Mouse (Mus musculus) midbrain, embryonic 14.5 days (tissue): ENCODE measurements around the gene Lpin1. TPM values are rescaled to one million over a fixed set of nuclear protein-coding genes. Genes with fewer than 3 reads are reported as not detected.

ENCODE experiments used
- ATAC-seq: fragments of 200-750 bp; cut with Nextera tagmentation; 2 replicates; pipeline ENCODE4 v1.8.0; 2017; ENCODE audit warnings: moderate number of reproducible peaks, moderate library complexity; ENCODE audit not compliant: low FRiP score, low TSS enrichment
- DNase-seq: peaks from one replicate; pipeline ENCODE4 v3.0.0-alpha.2; 2015
- H3K27ac ChIP-seq: fragments of 300-500 bp; sonication (generic); replicated peaks from 2 replicates; pipeline ENCODE4 v1.5.1; 2014; ENCODE audit warnings: mild to moderate bottlenecking, low read depth, low read length, moderate library complexity
- H3K27me3 ChIP-seq: fragments of 300-500 bp; sonication (generic); 2 replicates; pipeline ENCODE4 v1.6.1; 2014; ENCODE audit warnings: low read length, control low read depth, mixed read lengths; ENCODE audit not compliant: control insufficient read depth, insufficient read depth
- H3K36me3 ChIP-seq: fragments of 300-500 bp; sonication (generic); 2 replicates; pipeline ENCODE4 v1.6.1; 2014; ENCODE audit warnings: low read length, control low read depth; ENCODE audit not compliant: control insufficient read depth, insufficient read depth
- H3K4me1 ChIP-seq: fragments of 300-500 bp; sonication (generic); 2 replicates; pipeline ENCODE4 v1.6.1; 2014; ENCODE audit warnings: mild to moderate bottlenecking, antibody characterized with exemption, low read length, control low read depth; ENCODE audit not compliant: control insufficient read depth, insufficient read depth
- H3K4me2 ChIP-seq: fragments of 300-500 bp; sonication (generic); 2 replicates; pipeline ENCODE4 v1.6.1; 2014; ENCODE audit warnings: mild to moderate bottlenecking, low read length, moderate library complexity
- H3K4me3 ChIP-seq: fragments of 300-500 bp; sonication (generic); replicated peaks from 2 replicates; pipeline ENCODE4 v1.5.1; 2014; ENCODE audit warnings: low read depth, low read length
- H3K9ac ChIP-seq: fragments of 300-500 bp; sonication (generic); replicated peaks from 2 replicates; pipeline ENCODE4 v1.6.1; 2014; ENCODE audit warnings: mild to moderate bottlenecking, low read length, moderate library complexity
- H3K9me3 ChIP-seq: fragments of 300-500 bp; sonication (generic); 2 replicates; pipeline ENCODE4 v1.6.1; 2016; ENCODE audit warnings: low read length, control low read depth, mixed read lengths; ENCODE audit not compliant: control insufficient read depth
- WGBS: fragments of 180-500 bp; shearing (Covaris S2); extraction: QIAGEN DNeasy Blood & Tissue Kit; methylation state at CpG from one replicate; pipeline ENCODE4 v1.1.7; 2014; 5-methylcytosine and 5-hydroxymethylcytosine counted together
- polyA plus RNA-seq: library from polyadenylated mRNA; unstranded; fragments of >200 nt; fragmentation: Nextera tagmentation; extraction: Ambion mirVana; gene quantifications from 2 replicates; pipeline ENCODE4 v1.2.1, GENCODE M21; 2014

The Lpin1 gene
- polyA plus RNA-seq, 1 experiment from 2014 or later = 27.1 TPM

DNA sequence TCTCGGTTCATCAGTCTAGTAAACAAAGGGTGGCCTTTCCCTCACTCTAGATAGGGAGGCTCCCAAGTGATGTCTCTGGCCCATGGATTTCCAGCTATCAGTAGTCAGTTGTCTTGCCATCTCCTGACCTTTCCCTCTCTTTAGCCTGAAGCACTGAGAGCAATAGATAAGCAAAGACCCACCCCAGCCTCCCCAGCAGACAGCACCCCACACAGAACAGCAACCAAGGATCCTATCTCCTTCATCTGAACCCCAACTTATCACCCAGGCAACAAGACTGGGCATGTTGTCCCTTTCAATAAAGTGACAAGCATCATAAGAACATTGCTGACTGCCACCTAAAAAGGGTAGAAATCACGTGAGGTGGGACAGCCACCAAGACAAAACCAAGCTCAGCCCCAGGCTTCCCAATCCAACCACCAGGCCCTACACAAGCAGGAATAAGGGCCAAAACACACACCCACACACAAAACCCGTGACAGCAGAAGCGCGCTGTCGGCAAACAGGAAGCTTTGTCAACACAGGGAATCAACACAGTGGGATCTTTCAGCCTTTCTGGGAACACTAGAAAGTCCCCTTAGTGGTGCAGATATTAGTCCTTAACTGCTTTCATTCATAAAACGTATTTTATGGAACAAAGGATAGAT is 22.2 kb downstream of the Lpin1 start:
- H3K4me2 ChIP-seq = peak overlapping the region; percentile 63
- no peaks in the 10 kb centered on the region for H3K27me3 ChIP-seq
- peak overlapping the region; percentile 89 for H3K27ac ChIP-seq
- no peaks in the 10 kb centered on the region for H3K9me3 ChIP-seq
- peaks cover 50% of the 10 kb centered on the region for H3K4me1 ChIP-seq
- H3K36me3 ChIP-seq = no peaks in the 10 kb centered on the region
- peak overlapping the region; percentile 85 for H3K4me3 ChIP-seq
- DNase-seq (peak; percentile 47), ATAC-seq (no peak)
- WGBS = 12% methylated on average over 7 of the region's 7 CpGs
- H3K9ac ChIP-seq = peak overlapping the region; percentile 96

DNA sequence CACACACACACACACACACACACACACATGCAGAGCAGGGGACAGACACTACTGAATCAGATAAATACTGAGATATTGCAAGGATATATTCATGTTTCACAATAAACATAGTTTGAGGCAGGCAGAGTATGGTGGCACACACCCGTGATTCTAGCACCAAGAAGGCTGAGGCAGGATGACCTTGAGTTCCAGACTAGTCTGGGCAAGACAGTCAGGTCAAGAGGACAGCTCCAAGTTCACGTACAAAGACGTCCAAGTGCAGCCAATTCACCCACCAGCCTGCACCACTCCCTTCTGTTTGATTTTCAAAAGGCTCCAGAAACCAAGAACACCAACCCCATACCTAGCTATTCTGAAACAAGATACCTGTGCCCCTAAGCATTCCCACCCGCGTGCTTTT is 23.0 kb downstream of the Lpin1 start:
- DNase-seq = no peak
- Histone ChIP-seq H3K27ac (no peak overlapping the region), H3K36me3 (no peaks in the 10 kb centered on the region), H3K27me3 (no peaks in the 10 kb centered on the region), H3K9ac (peak overlapping the region; percentile 96), H3K4me1 (peaks cover 58% of the 10 kb centered on the region), H3K9me3 (no peaks in the 10 kb centered on the region), H3K4me3 (peak overlapping the region; percentile 85), H3K4me2 (peak overlapping the region; percentile 63)
- ATAC-seq = no peak
- 71% methylated on average over 5 of the region's 5 CpGs for WGBS

DNA sequence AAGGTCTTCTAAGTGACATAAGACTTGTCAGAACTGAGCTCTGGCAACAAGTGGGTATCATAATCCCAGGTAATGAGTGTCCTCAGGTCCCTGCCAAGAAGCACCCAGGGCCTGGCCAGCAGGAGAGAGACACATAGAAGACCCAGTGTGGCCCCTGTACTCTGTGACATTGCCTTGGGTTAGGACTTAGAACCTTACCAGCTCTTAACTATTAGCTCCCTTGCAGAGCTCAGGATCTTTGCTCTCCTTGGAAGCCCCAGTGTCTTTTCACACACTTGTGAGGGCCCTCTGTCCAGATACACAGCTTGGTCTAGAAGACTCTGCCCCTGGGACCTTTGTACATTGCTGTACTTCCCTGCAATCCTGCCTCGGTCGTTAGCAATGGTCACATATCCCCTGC is 23.7 kb downstream of the Lpin1 start:
- H3K4me3 ChIP-seq = no peak overlapping the region
- H3K9ac ChIP-seq = peak overlapping the region; percentile 14; the same call in 1 of the 2 replicates
- WGBS = 72% methylated on average over 2 of the region's 2 CpGs
- H3K27me3 ChIP-seq = no peaks in the 10 kb centered on the region
- DNase-seq = no peak
- H3K9me3 ChIP-seq = no peaks in the 10 kb centered on the region
- H3K4me1 ChIP-seq = peaks cover 56% of the 10 kb centered on the region
- H3K36me3 ChIP-seq = no peaks in the 10 kb centered on the region
- no peak for ATAC-seq
- peak overlapping the region; percentile 63 for H3K4me2 ChIP-seq
- H3K27ac ChIP-seq = no peak overlapping the region

DNA sequence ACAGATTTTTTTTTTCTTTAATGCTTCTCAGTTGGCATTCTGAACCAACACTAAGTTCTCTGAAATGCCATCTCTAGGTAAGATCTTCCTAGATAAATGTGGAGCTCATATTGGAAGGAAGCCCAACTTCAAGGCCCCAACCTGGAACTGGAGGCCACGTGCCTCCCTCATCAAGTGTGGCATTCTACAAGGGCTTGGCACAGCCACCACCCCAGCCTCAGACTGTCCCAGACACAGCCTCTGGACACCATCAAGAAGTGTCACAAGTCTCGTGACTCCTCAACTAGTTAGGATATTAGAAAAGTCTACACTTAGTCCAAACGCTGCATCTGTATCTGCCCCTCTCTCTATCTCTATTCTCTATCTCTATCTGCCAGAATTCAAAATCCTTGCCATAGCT is 25.8 kb downstream of the Lpin1 start:
- Histone ChIP-seq H3K4me1 (peaks cover 45% of the 10 kb centered on the region), H3K36me3 (peaks cover 4% of the 10 kb centered on the region), H3K4me2 (no peak overlapping the region), H3K27me3 (no peaks in the 10 kb centered on the region), H3K27ac (no peak overlapping the region), H3K9ac (no peak overlapping the region), H3K4me3 (no peak overlapping the region), H3K9me3 (no peaks in the 10 kb centered on the region)
- DNase-seq = no peak
- 88% methylated on average over 3 of the region's 3 CpGs for WGBS
- no peak for ATAC-seq

- Histone ChIP-seq H3K27me3 (no peaks in the 10 kb centered on the region), H3K36me3 (peaks cover 12% of the 10 kb centered on the region), H3K4me2 (0 out of 2 replicates have a peak overlapping the region, but pooled peaks have one; percentile 4), H3K4me3 (no peak overlapping the region), H3K27ac (no peak overlapping the region), H3K9me3 (no peaks in the 10 kb centered on the region), H3K4me1 (peaks cover 43% of the 10 kb centered on the region), H3K9ac (no peak overlapping the region)
- ATAC-seq = no peak
- WGBS = 21% methylated on average over 14 of the region's 14 CpGs
- DNase-seq = peak; percentile 46
These were observed 26.6 kb downstream of the Lpin1 start for GRCm38 (mm10) chr12:16584035-16584682.

DNA sequence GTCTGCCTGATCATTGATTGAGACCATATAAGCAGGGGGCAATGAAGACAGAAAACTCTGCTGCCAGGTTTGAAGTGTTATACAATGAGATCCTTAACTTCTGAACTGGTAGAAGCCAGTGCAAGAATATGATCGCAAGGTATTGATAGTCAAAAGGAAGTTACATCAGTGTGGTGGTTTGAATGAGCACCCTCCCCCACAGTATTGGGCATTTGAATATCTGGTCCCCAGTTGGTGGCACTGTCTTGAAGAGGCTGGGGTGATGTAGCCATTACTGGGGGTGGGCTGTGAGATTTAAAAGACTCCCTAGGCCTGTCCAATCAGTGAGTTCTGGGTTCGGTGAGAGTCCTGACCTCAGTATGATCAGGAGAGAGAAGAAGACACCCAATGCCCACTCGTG is 27.5 kb downstream of the Lpin1 start:
- no peak for ATAC-seq
- Histone ChIP-seq H3K36me3 (peaks cover 21% of the 10 kb centered on the region), H3K9me3 (no peaks in the 10 kb centered on the region), H3K27me3 (no peaks in the 10 kb centered on the region), H3K4me1 (peaks cover 38% of the 10 kb centered on the region), H3K27ac (no peak overlapping the region), H3K9ac (no peak overlapping the region), H3K4me2 (no peak overlapping the region), H3K4me3 (no peak overlapping the region)
- DNase-seq = no peak
- WGBS = 92% methylated on average over 3 of the region's 3 CpGs

- Histone ChIP-seq H3K4me3 (no peak overlapping the region), H3K9me3 (no peaks in the 10 kb centered on the region), H3K36me3 (peaks cover 51% of the 10 kb centered on the region), H3K4me2 (no peak overlapping the region), H3K9ac (no peak overlapping the region), H3K27me3 (no peaks in the 10 kb centered on the region), H3K4me1 (peaks cover 20% of the 10 kb centered on the region), H3K27ac (no peak overlapping the region)
- WGBS = 65% methylated on average over 9 of the region's 9 CpGs
- no peak for ATAC-seq
- DNase-seq = no peak
These were observed 30.5 kb downstream of the Lpin1 start for GRCm38 (mm10) chr12:16580306-16580705.

- H3K4me1 ChIP-seq = no peaks in the 10 kb centered on the region
- no peaks in the 10 kb centered on the region for H3K27me3 ChIP-seq
- no peaks in the 10 kb centered on the region for H3K9me3 ChIP-seq
- peaks cover 76% of the 10 kb centered on the region for H3K36me3 ChIP-seq
- 0 out of 2 replicates have a peak overlapping the region, but pooled peaks have one; percentile 20 for H3K27ac ChIP-seq
- DNase-seq = peak; percentile 64
- H3K4me2 ChIP-seq = no peak overlapping the region
- peak; percentile 46; the same call in 1 of the 2 replicates for ATAC-seq
- H3K4me3 ChIP-seq = no peak overlapping the region
- 56% methylated on average over 9 of the region's 9 CpGs for WGBS
- no peak overlapping the region for H3K9ac ChIP-seq
These were observed 33.0 kb downstream of the Lpin1 start for GRCm38 (mm10) chr12:16577665-16578233.
